In the genomic region with DNA sequence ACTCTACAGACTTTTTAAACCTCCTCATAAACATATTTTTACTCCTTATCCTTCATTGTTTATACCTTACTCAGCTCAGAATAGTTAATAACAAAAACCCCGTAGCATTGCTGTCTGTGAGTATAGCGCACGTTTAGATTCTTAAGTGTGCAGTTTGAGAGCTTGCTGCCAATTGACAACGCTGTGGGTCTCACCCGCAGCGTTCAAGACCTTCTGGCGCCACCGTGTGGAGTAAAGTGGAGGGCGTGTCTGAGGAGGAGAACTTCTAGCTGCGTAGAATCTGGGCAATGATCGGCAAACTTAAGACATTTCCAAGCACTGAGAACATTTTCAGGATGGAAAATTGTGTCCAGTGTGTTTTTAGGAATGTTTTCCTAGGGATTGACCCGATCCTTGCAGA, we compare ENCODE assay signal across 8 mouse cellular contexts.
DNase-seq lines count a peak whose midpoint lies in the region; ATAC-seq lines count a peak whose summit lies in the region.

No protein-coding gene starts in this region.

- H3K4me3 ChIP-seq in heart, embryonic 12.5 days = no peak overlapping the region
- H3K4me3 ChIP-seq in limb, embryonic 10.5 days = no peak overlapping the region

- DNase-seq in heart, adult 18-20 months = peak; percentile 75 to 94
- DNase-seq in cerebellum, postnatal 10 days = peak; percentile 92 to 94
- peak; percentile 80 to 85 for DNase-seq in frontal cortex, postnatal 36 days (ENCODE audit: low spot score in 2 of 2)
- DNase-seq in kidney, adult 18-20 months = peak; percentile 82
- DNase-seq in limb, embryonic 10.5 days (ENCODE audit: low spot score) = peak; percentile 85
- DNase-seq in spleen, postnatal 14 days (ENCODE audit: low spot score in 2 of 2) = peak; percentile 27 to 65

- no peak for ATAC-seq in heart, embryonic 12.5 days (ENCODE audit: insufficient number of reproducible peaks, low FRiP score)
- ATAC-seq in monocyte, adult 5-6 weeks (replicated peaks; ENCODE audit: insufficient number of reproducible peaks, low FRiP score, low TSS enrichment, poor library complexity, severe bottlenecking) = 0 out of 2 replicates have a peak, but pooled peaks have one; percentile 43

- peaks cover 8% of the 10 kb centered on the region; the same call in 1 of the 2 replicates for H3K4me1 ChIP-seq in heart, embryonic 12.5 days (replicated peaks)
- H3K4me1 ChIP-seq in limb, embryonic 10.5 days = no peaks in the 10 kb centered on the region

- no peaks in the 10 kb centered on the region for H3K27me3 ChIP-seq in heart, embryonic 12.5 days (replicated peaks)
- H3K27me3 ChIP-seq in limb, embryonic 10.5 days (ENCODE audit: low read depth, poor library complexity, severe bottlenecking) = no peaks in the 10 kb centered on the region

- H3K36me3 ChIP-seq in heart, embryonic 12.5 days = no peaks in the 10 kb centered on the region
- no peaks in the 10 kb centered on the region for H3K36me3 ChIP-seq in limb, embryonic 10.5 days

- H3K9me3 ChIP-seq in heart, embryonic 12.5 days (replicated peaks) = no peaks in the 10 kb centered on the region
- no peaks in the 10 kb centered on the region for H3K9me3 ChIP-seq in limb, embryonic 10.5 days (replicated peaks)

- H3K9ac ChIP-seq in heart, embryonic 12.5 days = no peak overlapping the region

- 12% methylated on average over 12 of the region's 12 CpGs for WGBS in heart, embryonic 12.5 days
- WGBS in limb, embryonic 10.5 days = 20% methylated on average over 12 of the region's 12 CpGs

- H3K27ac ChIP-seq in heart, embryonic 12.5 days (ENCODE audit: poor library complexity, severe bottlenecking) = no peak overlapping the region
- no peak overlapping the region for H3K27ac ChIP-seq in limb, embryonic 10.5 days

- no peak overlapping the region for H3K4me2 ChIP-seq in heart, embryonic 12.5 days
